Mouse (Mus musculus) cerebellum, adult 11-12 months (tissue): ENCODE data around the gene Usp2.

Experiments
- DNase-seq: peaks from one replicate; pipeline ENCODE4 v3.0.0; 2022

Usp2 gene

GRCm38 (mm10) chr9:44076764-44077120 lies 9.9 kb downstream of the Usp2 start:
- DNase-seq = peak; percentile 83

GRCm38 (mm10) chr9:44077266-44077910 lies 10.6 kb downstream of the Usp2 start:
- peak; percentile 52 for DNase-seq

GRCm38 (mm10) chr9:44078136-44078797 lies 11.4 kb downstream of the Usp2 start:
- no peak for DNase-seq

GRCm38 (mm10) chr9:44078955-44079756 lies 12.3 kb downstream of the Usp2 start:
- DNase-seq = peak; percentile 99

- DNase-seq = peak; percentile 63
Observed at GRCm38 (mm10) chr9:44079997-44080780, 13.4 kb downstream of the Usp2 start.

GRCm38 (mm10) chr9:44080953-44081352 lies 14.1 kb downstream of the Usp2 start:
- peak; percentile 75 for DNase-seq

GRCm38 (mm10) chr9:44081581-44081980 lies 14.8 kb downstream of the Usp2 start:
- DNase-seq = peak; percentile 38

GRCm38 (mm10) chr9:44082266-44082665 lies 15.4 kb downstream of the Usp2 start:
- DNase-seq = peak; percentile 50

GRCm38 (mm10) chr9:44083392-44084121 lies 16.7 kb downstream of the Usp2 start:
- peak; percentile 69 for DNase-seq

- no peak for DNase-seq
Observed at GRCm38 (mm10) chr9:44084236-44084635, 17.4 kb downstream of the Usp2 start.

GRCm38 (mm10) chr9:44084659-44085229 lies 17.9 kb downstream of the Usp2 start:
- DNase-seq = peak; percentile 96

GRCm38 (mm10) chr9:44085276-44085675 lies 18.5 kb downstream of the Usp2 start:
- DNase-seq = peak; percentile 83

GRCm38 (mm10) chr9:44085741-44086665 lies 19.2 kb downstream of the Usp2 start:
- DNase-seq = peak; percentile 96

- DNase-seq = peak; percentile 69
Observed at GRCm38 (mm10) chr9:44086960-44087359, 20.1 kb downstream of the Usp2 start.

- DNase-seq = peak; percentile 72
Observed at GRCm38 (mm10) chr9:44087761-44088455, 21.1 kb downstream of the Usp2 start.

- no peak for DNase-seq
Observed at GRCm38 (mm10) chr9:44088877-44089608, 22.2 kb downstream of the Usp2 start.

GRCm38 (mm10) chr9:44093612-44094503 lies 27.0 kb downstream of the Usp2 start:
- DNase-seq = peak; percentile 90

GRCm38 (mm10) chr9:44094737-44095136 lies 27.9 kb downstream of the Usp2 start:
- DNase-seq = no peak
